12 mouse cellular contexts compared by ENCODE assay signal in the genomic region with DNA sequence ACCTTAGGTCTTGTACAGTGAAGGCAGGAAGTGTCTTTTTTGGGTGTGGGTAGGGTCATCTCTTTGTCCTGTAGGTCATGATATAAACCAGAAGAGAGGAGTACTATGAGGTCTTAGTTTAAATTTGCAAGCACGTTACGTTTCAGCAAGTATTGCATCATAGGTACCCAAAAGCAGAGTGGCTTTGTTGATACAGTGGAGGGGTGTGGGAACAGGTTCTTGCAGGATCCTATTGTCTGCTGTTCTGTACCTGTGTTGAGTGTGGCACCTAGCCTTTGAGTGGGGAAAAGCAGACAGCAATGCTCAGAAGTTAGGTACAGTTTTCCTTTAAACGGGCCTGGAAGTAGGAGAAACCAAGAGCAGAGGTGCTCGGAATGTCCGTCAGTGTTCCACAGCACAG.
"Had no signal": no experiment of that assay in that cellular context is flagged by ENCODE, and none has a peak within 500 bp of the region (broad histone marks: within the 10 kb centered on the region; RNA-seq: fewer than 3 reads in every experiment).

No protein-coding gene starts in this region.

- ATAC-seq: intestine, embryonic 15.5 days; liver, embryonic 12.5 days; liver, postnatal 0 days; midbrain, embryonic 16.5 days had no signal

- H3K27me3 ChIP-seq: intestine, embryonic 15.5 days; liver, embryonic 12.5 days; midbrain, embryonic 12.5 days; neural tube, embryonic 13.5 days; stomach, embryonic 15.5 days had no signal

- H3K9me3 ChIP-seq: intestine, embryonic 15.5 days; liver, embryonic 12.5 days; midbrain, embryonic 12.5 days; neural tube, embryonic 13.5 days; stomach, embryonic 15.5 days had no signal

- DNase-seq: kidney, adult 18-20 months; kidney, postnatal 14 days; liver, postnatal 0 days; right cerebral cortex, postnatal 14 days; thymus, adult 18-20 months; thymus, postnatal 14 days had no signal

- H3K4me2 ChIP-seq: intestine, embryonic 15.5 days; liver, embryonic 12.5 days; midbrain, embryonic 12.5 days; neural tube, embryonic 13.5 days; stomach, embryonic 15.5 days had no signal

- H3K27ac ChIP-seq: intestine, embryonic 15.5 days; liver, embryonic 12.5 days; midbrain, embryonic 12.5 days; neural tube, embryonic 13.5 days; stomach, embryonic 15.5 days had no signal

- H3K4me3 ChIP-seq: intestine, embryonic 15.5 days; liver, embryonic 12.5 days; midbrain, embryonic 12.5 days; neural tube, embryonic 13.5 days; stomach, embryonic 15.5 days had no signal

- H3K36me3 ChIP-seq: intestine, embryonic 15.5 days had no signal

- H3K9ac ChIP-seq: intestine, embryonic 15.5 days; liver, embryonic 12.5 days; liver, postnatal 0 days; midbrain, embryonic 12.5 days; neural tube, embryonic 13.5 days; stomach, embryonic 15.5 days had no signal
